Mouse (Mus musculus): ENCODE data around the gene Engase. TPM values are rescaled to one million over a fixed set of nuclear protein-coding genes. Genes with fewer than 3 reads are reported as not detected.

Engase gene
- polyA plus RNA-seq, 1 experiment from 2014 or later, result 5.6 TPM

DNA sequence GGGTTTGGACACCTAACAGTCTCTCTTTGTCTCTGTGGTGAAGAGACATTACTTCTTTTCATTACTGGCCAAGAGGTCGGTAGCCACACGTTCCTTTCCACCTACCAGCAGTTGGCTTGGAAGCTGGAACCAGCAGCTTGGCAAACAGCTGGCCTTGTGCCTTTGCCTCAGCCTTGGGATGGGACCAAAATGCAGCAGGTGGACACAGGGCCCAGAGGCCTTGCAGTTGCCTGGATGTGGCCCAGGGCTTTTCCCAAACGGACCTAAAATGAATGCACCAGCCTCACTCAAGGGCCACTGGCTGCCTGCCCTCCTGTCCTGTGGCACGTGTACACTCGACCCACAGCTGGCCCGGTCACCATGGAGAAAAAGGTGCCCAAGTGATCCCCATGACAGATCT, 25.4 kb upstream of the Engase start:
- Histone ChIP-seq H3K4me1 (ENCODE audit: insufficient read depth) (no peaks in the 10 kb centered on the region), H3K27ac (ENCODE audit: low read depth) (no peak overlapping the region), H3K9me3 (ENCODE audit: low read length) (no peaks in the 10 kb centered on the region), H3K4me2 (ENCODE audit: low read depth, low read length) (no peak overlapping the region), H3K9ac (replicated peaks) (no peak overlapping the region), H3K27me3 (ENCODE audit: insufficient read depth, low read length) (no peaks in the 10 kb centered on the region), H3K36me3 (replicated peaks; ENCODE audit: insufficient read depth, low read length) (no peaks in the 10 kb centered on the region), H3K4me3 (ENCODE audit: low read depth, low read length) (no peak overlapping the region)
- no peak for DNase-seq
- no peak for ATAC-seq
- WGBS (ENCODE audit: insufficient replicate concordance), result 75% methylated on average over 6 of the region's 6 CpGs
- no peak for TF ChIP-seq CTCF (IDR thresholded peaks at IDR 0.05; ENCODE audit: low read depth)
- no peak for TF ChIP-seq EP300 (IDR thresholded peaks at IDR 0.05; ENCODE audit: low read depth)

DNA sequence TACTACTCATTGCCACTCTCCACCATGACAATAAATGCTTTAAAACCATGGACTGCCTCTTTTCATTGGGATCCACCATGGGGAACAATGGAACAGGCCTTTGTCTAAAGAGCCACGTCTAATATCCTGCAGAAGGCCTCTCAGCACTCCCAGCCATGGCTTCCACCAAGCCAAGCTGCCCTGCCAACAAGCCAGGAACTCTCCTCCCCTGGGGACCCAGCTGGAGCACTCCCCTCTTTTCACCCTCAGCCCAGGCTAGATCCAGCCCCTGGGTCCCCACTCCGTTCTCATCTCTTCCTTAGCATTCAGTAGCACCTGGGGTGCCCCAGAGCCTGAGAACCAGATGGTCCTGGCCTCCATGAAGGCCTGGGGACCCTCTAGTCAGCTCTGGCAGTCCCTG, 23.7 kb upstream of the Engase start:
- Histone ChIP-seq H3K4me3 (ENCODE audit: low read depth, low read length) (no peak overlapping the region), H3K9ac (replicated peaks) (no peak overlapping the region), H3K4me1 (ENCODE audit: insufficient read depth) (no peaks in the 10 kb centered on the region), H3K36me3 (replicated peaks; ENCODE audit: insufficient read depth, low read length) (no peaks in the 10 kb centered on the region), H3K27me3 (ENCODE audit: insufficient read depth, low read length) (no peaks in the 10 kb centered on the region), H3K4me2 (ENCODE audit: low read depth, low read length) (no peak overlapping the region), H3K9me3 (ENCODE audit: low read length) (no peaks in the 10 kb centered on the region), H3K27ac (ENCODE audit: low read depth) (no peak overlapping the region)
- WGBS (ENCODE audit: insufficient replicate concordance), result 67% methylated on average over 2 of the region's 2 CpGs
- no peak for ATAC-seq
- no peak for DNase-seq
- TF ChIP-seq EP300 (IDR thresholded peaks at IDR 0.05; ENCODE audit: low read depth), result no peak

DNA sequence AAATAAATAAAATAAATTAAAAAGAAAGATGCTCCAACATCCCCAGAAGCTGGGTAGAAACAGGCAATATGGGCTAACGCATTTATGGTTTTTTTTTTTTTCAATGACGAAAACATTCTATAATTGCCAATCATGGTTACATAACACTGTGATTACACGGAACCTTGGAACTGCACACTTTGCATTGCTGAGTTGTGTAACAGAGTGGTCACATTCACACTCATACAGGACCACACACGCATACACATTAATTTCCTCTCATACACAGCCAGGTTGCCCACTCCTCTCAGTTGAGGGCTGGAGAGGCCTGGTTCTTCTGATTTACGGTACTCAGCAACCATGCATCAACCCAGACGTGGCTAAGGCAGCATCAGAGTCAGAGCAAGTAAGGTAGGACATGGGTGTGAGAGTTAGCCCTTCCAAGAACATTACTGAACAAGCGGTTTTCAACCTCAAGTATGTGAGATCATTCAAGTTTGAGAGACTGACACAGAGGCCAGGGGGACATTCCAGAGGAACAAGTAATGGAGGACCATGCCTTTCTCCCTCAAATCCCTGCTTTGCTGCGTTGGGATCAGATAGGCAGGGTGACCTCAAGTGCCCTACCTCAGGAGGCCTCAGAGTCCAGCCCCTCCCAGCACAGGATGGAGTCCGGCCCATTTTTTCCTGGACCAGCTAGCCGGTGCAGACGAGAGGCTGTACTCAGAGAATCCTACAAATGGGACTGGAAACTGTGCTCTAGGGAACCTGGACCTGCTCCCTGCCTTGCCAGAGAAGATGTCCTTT, 22.6 kb upstream of the Engase start:
- H3K4me2 ChIP-seq (ENCODE audit: low read depth, low read length), result no peak overlapping the region
- H3K27ac ChIP-seq (ENCODE audit: low read depth), result no peak overlapping the region
- H3K9ac ChIP-seq (replicated peaks), result no peak overlapping the region
- TF ChIP-seq EP300 (IDR thresholded peaks at IDR 0.05; ENCODE audit: low read depth) (no peak), CTCF (IDR thresholded peaks at IDR 0.05; ENCODE audit: low read depth) (no peak)
- no peak overlapping the region for H3K4me3 ChIP-seq (ENCODE audit: low read depth, low read length)
- no peaks in the 10 kb centered on the region for H3K36me3 ChIP-seq (replicated peaks; ENCODE audit: insufficient read depth, low read length)
- no peaks in the 10 kb centered on the region for H3K4me1 ChIP-seq (ENCODE audit: insufficient read depth)
- no peak for DNase-seq
- WGBS (ENCODE audit: insufficient replicate concordance), result 73% methylated on average over 11 of the region's 11 CpGs
- H3K9me3 ChIP-seq (ENCODE audit: low read length), result no peaks in the 10 kb centered on the region
- H3K27me3 ChIP-seq (ENCODE audit: insufficient read depth, low read length), result no peaks in the 10 kb centered on the region
- no peak for ATAC-seq

DNA sequence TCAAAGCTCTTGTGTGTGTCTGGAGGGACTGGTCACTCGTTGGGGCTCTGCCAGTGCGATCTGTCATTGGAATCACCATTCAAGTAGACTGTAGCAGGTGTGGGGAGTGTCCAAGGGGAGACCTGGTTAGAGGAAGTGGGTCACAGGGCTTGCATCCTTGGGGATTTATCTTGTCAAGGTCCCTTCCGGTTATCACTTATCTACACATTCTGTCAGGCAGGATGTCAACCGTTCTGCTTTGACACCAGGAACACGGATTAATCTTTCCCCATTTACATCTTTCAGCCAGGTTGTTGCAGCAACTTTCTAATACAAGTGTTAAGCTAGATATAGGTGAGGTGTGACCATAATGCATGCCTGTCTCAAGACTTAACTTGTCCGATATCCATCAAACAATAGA, 20.8 kb upstream of the Engase start:
- Histone ChIP-seq H3K4me2 (ENCODE audit: low read depth, low read length) (no peak overlapping the region), H3K36me3 (replicated peaks; ENCODE audit: insufficient read depth, low read length) (no peaks in the 10 kb centered on the region), H3K27me3 (ENCODE audit: insufficient read depth, low read length) (no peaks in the 10 kb centered on the region), H3K4me3 (ENCODE audit: low read depth, low read length) (no peak overlapping the region), H3K4me1 (ENCODE audit: insufficient read depth) (no peaks in the 10 kb centered on the region), H3K27ac (ENCODE audit: low read depth) (no peak overlapping the region), H3K9ac (replicated peaks) (no peak overlapping the region), H3K9me3 (ENCODE audit: low read length) (no peaks in the 10 kb centered on the region)
- TF ChIP-seq EP300 (IDR thresholded peaks at IDR 0.05; ENCODE audit: low read depth) (no peak), CTCF (IDR thresholded peaks at IDR 0.05; ENCODE audit: low read depth) (no peak)
- ATAC-seq (no peak), DNase-seq (no peak)
- 71% methylated on average over 6 of the region's 6 CpGs for WGBS (ENCODE audit: insufficient replicate concordance)

DNA sequence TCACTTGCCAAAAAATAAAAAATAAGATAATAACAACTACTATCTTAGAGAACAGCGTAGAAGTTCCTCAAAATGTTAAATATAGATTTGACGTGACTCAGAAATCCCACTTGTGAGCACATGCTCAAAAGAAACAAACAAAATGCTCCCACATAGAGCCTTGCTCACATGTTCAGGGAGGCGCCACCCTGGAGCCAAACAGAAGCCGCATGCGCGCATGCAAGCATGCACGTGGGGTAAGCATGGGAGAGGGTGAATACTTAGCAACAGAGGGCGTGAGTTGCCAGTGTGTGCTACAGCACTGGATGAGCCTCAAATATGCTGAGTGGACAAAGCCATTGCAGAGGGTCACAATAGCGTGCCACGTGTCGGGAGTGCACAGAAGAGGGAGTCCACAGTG, 19.7 kb upstream of the Engase start:
- WGBS (ENCODE audit: insufficient replicate concordance), result 58% methylated on average over 11 of the region's 11 CpGs
- H3K27ac ChIP-seq (ENCODE audit: low read depth), result no peak overlapping the region
- ATAC-seq (peak; percentile 45), DNase-seq (no peak)
- no peak for TF ChIP-seq EP300 (IDR thresholded peaks at IDR 0.05; ENCODE audit: low read depth)
- no peak for TF ChIP-seq CTCF (IDR thresholded peaks at IDR 0.05; ENCODE audit: low read depth)
- no peak overlapping the region for H3K4me2 ChIP-seq (ENCODE audit: low read depth, low read length)
- H3K4me1 ChIP-seq (ENCODE audit: insufficient read depth), result no peaks in the 10 kb centered on the region
- no peaks in the 10 kb centered on the region for H3K27me3 ChIP-seq (ENCODE audit: insufficient read depth, low read length)
- no peak overlapping the region for H3K4me3 ChIP-seq (ENCODE audit: low read depth, low read length)
- H3K9ac ChIP-seq (replicated peaks), result no peak overlapping the region
- H3K9me3 ChIP-seq (ENCODE audit: low read length), result no peaks in the 10 kb centered on the region
- no peaks in the 10 kb centered on the region for H3K36me3 ChIP-seq (replicated peaks; ENCODE audit: insufficient read depth, low read length)

DNA sequence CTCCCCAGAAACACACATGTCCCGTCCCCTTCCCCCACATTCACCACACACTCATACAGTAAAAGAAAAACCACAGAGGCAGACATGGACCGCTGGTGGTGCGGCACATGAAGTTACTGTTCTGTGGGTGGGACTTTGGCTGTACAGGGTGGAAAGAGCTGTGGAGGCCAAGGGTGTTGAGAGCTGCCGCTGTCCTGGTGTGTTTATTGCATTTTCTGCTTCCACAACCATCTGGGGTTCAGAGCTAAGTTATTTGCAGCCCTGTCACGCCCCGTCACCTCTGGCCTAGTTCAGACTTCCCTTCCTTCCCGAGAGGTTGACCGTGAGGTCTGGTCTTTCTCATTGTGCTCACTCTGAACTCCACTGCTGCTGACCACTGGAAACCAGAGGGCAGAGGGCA, 17.6 kb upstream of the Engase start:
- 22% methylated on average over 8 of the region's 8 CpGs for WGBS (ENCODE audit: insufficient replicate concordance)
- peak overlapping the region; percentile 55 for H3K27ac ChIP-seq (ENCODE audit: low read depth)
- no peaks in the 10 kb centered on the region for H3K36me3 ChIP-seq (replicated peaks; ENCODE audit: insufficient read depth, low read length)
- ATAC-seq, result peak; percentile 75
- H3K4me1 ChIP-seq (ENCODE audit: insufficient read depth), result no peaks in the 10 kb centered on the region
- no peaks in the 10 kb centered on the region for H3K27me3 ChIP-seq (ENCODE audit: insufficient read depth, low read length)
- no peak overlapping the region for H3K9ac ChIP-seq (replicated peaks)
- DNase-seq, result peak; percentile 64
- 0 out of 2 replicates have a peak, but pooled peaks have one; percentile 15 for TF ChIP-seq EP300 (IDR thresholded peaks at IDR 0.05; ENCODE audit: low read depth)
- TF ChIP-seq CTCF (IDR thresholded peaks at IDR 0.05; ENCODE audit: low read depth), result no peak
- peak overlapping the region; percentile 49; the same call in 1 of the 2 replicates for H3K4me2 ChIP-seq (ENCODE audit: low read depth, low read length)
- H3K4me3 ChIP-seq (ENCODE audit: low read depth, low read length), result no peak overlapping the region
- no peaks in the 10 kb centered on the region for H3K9me3 ChIP-seq (ENCODE audit: low read length)

Measured in liver, postnatal 0 days (tissue).